Mouse (Mus musculus): ENCODE measurements around the gene Col9a1. TPM values are rescaled to one million over a fixed set of nuclear protein-coding genes. Genes with fewer than 3 reads are reported as not detected.

Col9a1 gene
- polyA plus RNA-seq, 1 experiment from 2014 or later, result 3.1 TPM

- Histone ChIP-seq H3K36me3 (no peaks in the 10 kb centered on the region), H3K4me3 (replicated peaks) (no peak overlapping the region), H3K4me2 (no peak overlapping the region), H3K4me1 (no peaks in the 10 kb centered on the region), H3K9ac (no peak overlapping the region), H3K27ac (no peak overlapping the region), H3K27me3 (replicated peaks) (no peaks in the 10 kb centered on the region), H3K9me3 (no peaks in the 10 kb centered on the region)
- 41% methylated on average over 3 of the region's 3 CpGs for WGBS
- no peak for ATAC-seq (ENCODE audit: insufficient read depth, low FRiP score, low read depth)
Measured at GRCm38 (mm10) chr1:24175761-24176160, 1.6 kb upstream of the Col9a1 start.

GRCm38 (mm10) chr1:24179856-24180255 lies 2.4 kb downstream of the Col9a1 start:
- no peak for ATAC-seq (ENCODE audit: insufficient read depth, low FRiP score, low read depth)
- Histone ChIP-seq H3K4me3 (replicated peaks) (no peak overlapping the region), H3K9me3 (no peaks in the 10 kb centered on the region), H3K27me3 (replicated peaks) (no peaks in the 10 kb centered on the region), H3K27ac (no peak overlapping the region), H3K4me1 (no peaks in the 10 kb centered on the region), H3K4me2 (no peak overlapping the region), H3K9ac (no peak overlapping the region), H3K36me3 (no peaks in the 10 kb centered on the region)
- 67% methylated on average over 2 of the region's 2 CpGs for WGBS

GRCm38 (mm10) chr1:24184981-24185380 lies 7.6 kb downstream of the Col9a1 start:
- Histone ChIP-seq H3K4me2 (no peak overlapping the region), H3K27ac (no peak overlapping the region), H3K4me1 (no peaks in the 10 kb centered on the region), H3K4me3 (replicated peaks) (no peak overlapping the region), H3K9me3 (no peaks in the 10 kb centered on the region), H3K36me3 (no peaks in the 10 kb centered on the region), H3K9ac (no peak overlapping the region), H3K27me3 (replicated peaks) (no peaks in the 10 kb centered on the region)
- WGBS, result 74% methylated on average over 11 of the region's 11 CpGs
- ATAC-seq (ENCODE audit: insufficient read depth, low FRiP score, low read depth), result no peak

GRCm38 (mm10) chr1:24186964-24187363 lies 9.6 kb downstream of the Col9a1 start:
- Histone ChIP-seq H3K36me3 (no peaks in the 10 kb centered on the region), H3K27ac (no peak overlapping the region), H3K4me1 (no peaks in the 10 kb centered on the region), H3K4me3 (replicated peaks) (no peak overlapping the region), H3K4me2 (no peak overlapping the region), H3K9ac (no peak overlapping the region), H3K9me3 (no peaks in the 10 kb centered on the region), H3K27me3 (replicated peaks) (no peaks in the 10 kb centered on the region)
- 71% methylated on average over 11 of the region's 11 CpGs for WGBS
- ATAC-seq (ENCODE audit: insufficient read depth, low FRiP score, low read depth), result no peak

- H3K9ac ChIP-seq, result no peak overlapping the region
- no peaks in the 10 kb centered on the region for H3K9me3 ChIP-seq
- 92% methylated on average over 4 of the region's 4 CpGs for WGBS
- H3K4me2 ChIP-seq, result no peak overlapping the region
- H3K27ac ChIP-seq, result no peak overlapping the region
- no peak for ATAC-seq (ENCODE audit: insufficient read depth, low FRiP score, low read depth)
- no peaks in the 10 kb centered on the region for H3K36me3 ChIP-seq
- H3K4me3 ChIP-seq (replicated peaks), result no peak overlapping the region
- H3K27me3 ChIP-seq (replicated peaks), result no peaks in the 10 kb centered on the region
- H3K4me1 ChIP-seq, result no peaks in the 10 kb centered on the region
Measured at GRCm38 (mm10) chr1:24191668-24192067, 14.3 kb downstream of the Col9a1 start.

GRCm38 (mm10) chr1:24194111-24194510 lies 16.7 kb downstream of the Col9a1 start:
- WGBS, result 44% methylated on average over 4 of the region's 4 CpGs
- H3K27ac ChIP-seq, result no peak overlapping the region
- no peaks in the 10 kb centered on the region for H3K27me3 ChIP-seq (replicated peaks)
- no peaks in the 10 kb centered on the region for H3K36me3 ChIP-seq
- H3K4me2 ChIP-seq, result no peak overlapping the region
- no peak for ATAC-seq (ENCODE audit: insufficient read depth, low FRiP score, low read depth)
- no peaks in the 10 kb centered on the region for H3K4me1 ChIP-seq
- no peaks in the 10 kb centered on the region for H3K9me3 ChIP-seq
- H3K9ac ChIP-seq, result no peak overlapping the region
- H3K4me3 ChIP-seq (replicated peaks), result no peak overlapping the region

- no peaks in the 10 kb centered on the region for H3K27me3 ChIP-seq (replicated peaks)
- H3K4me3 ChIP-seq (replicated peaks), result no peak overlapping the region
- no peak overlapping the region for H3K9ac ChIP-seq
- H3K4me2 ChIP-seq, result no peak overlapping the region
- no peak overlapping the region for H3K27ac ChIP-seq
- no peaks in the 10 kb centered on the region for H3K9me3 ChIP-seq
- WGBS, result 38% methylated on average over 12 of the region's 12 CpGs
- no peak for ATAC-seq (ENCODE audit: insufficient read depth, low FRiP score, low read depth)
- no peaks in the 10 kb centered on the region for H3K36me3 ChIP-seq
- H3K4me1 ChIP-seq, result no peaks in the 10 kb centered on the region
Measured at GRCm38 (mm10) chr1:24195070-24195840, 17.8 kb downstream of the Col9a1 start.

- no peaks in the 10 kb centered on the region for H3K9me3 ChIP-seq
- no peaks in the 10 kb centered on the region for H3K36me3 ChIP-seq
- no peaks in the 10 kb centered on the region for H3K27me3 ChIP-seq (replicated peaks)
- H3K9ac ChIP-seq, result no peak overlapping the region
- H3K27ac ChIP-seq, result no peak overlapping the region
- H3K4me1 ChIP-seq, result no peaks in the 10 kb centered on the region
- no peak overlapping the region for H3K4me2 ChIP-seq
- 28% methylated on average over 3 of the region's 3 CpGs for WGBS
- no peak overlapping the region for H3K4me3 ChIP-seq (replicated peaks)
- no peak for ATAC-seq (ENCODE audit: insufficient read depth, low FRiP score, low read depth)
Measured at GRCm38 (mm10) chr1:24195951-24196517, 18.6 kb downstream of the Col9a1 start.

GRCm38 (mm10) chr1:24211621-24212385 lies 34.4 kb downstream of the Col9a1 start:
- Histone ChIP-seq H3K27ac (no peak overlapping the region), H3K4me3 (replicated peaks) (no peak overlapping the region), H3K9me3 (no peaks in the 10 kb centered on the region), H3K27me3 (replicated peaks) (no peaks in the 10 kb centered on the region), H3K36me3 (no peaks in the 10 kb centered on the region), H3K4me1 (no peaks in the 10 kb centered on the region), H3K4me2 (no peak overlapping the region), H3K9ac (no peak overlapping the region)
- no peak for ATAC-seq (ENCODE audit: insufficient read depth, low FRiP score, low read depth)
- WGBS, result 64% methylated on average over 9 of the region's 9 CpGs

- no peak overlapping the region for H3K4me2 ChIP-seq
- no peaks in the 10 kb centered on the region for H3K9me3 ChIP-seq
- no peak overlapping the region for H3K4me3 ChIP-seq (replicated peaks)
- WGBS, result 43% methylated on average over 6 of the region's 6 CpGs
- no peaks in the 10 kb centered on the region for H3K4me1 ChIP-seq
- no peaks in the 10 kb centered on the region for H3K27me3 ChIP-seq (replicated peaks)
- H3K27ac ChIP-seq, result no peak overlapping the region
- no peaks in the 10 kb centered on the region for H3K36me3 ChIP-seq
- no peak overlapping the region for H3K9ac ChIP-seq
- ATAC-seq (ENCODE audit: insufficient read depth, low FRiP score, low read depth), result no peak
Measured at GRCm38 (mm10) chr1:24219041-24219440, 41.6 kb downstream of the Col9a1 start.

- Histone ChIP-seq H3K9me3 (no peaks in the 10 kb centered on the region), H3K27ac (no peak overlapping the region), H3K4me2 (no peak overlapping the region), H3K4me3 (replicated peaks) (no peak overlapping the region), H3K36me3 (no peaks in the 10 kb centered on the region), H3K4me1 (0 out of 2 replicates have a peak, but pooled peaks cover 4% of the 10 kb centered on the region), H3K9ac (no peak overlapping the region), H3K27me3 (replicated peaks) (no peaks in the 10 kb centered on the region)
- ATAC-seq (ENCODE audit: insufficient read depth, low FRiP score, low read depth), result no peak
- WGBS, result 85% methylated on average over 2 of the region's 2 CpGs
Measured at GRCm38 (mm10) chr1:24222231-24222630, 44.8 kb downstream of the Col9a1 start.

GRCm38 (mm10) chr1:24222981-24223612 lies 45.7 kb downstream of the Col9a1 start:
- Histone ChIP-seq H3K4me1 (0 out of 2 replicates have a peak, but pooled peaks cover 4% of the 10 kb centered on the region), H3K9ac (no peak overlapping the region), H3K4me2 (no peak overlapping the region), H3K27me3 (replicated peaks) (no peaks in the 10 kb centered on the region), H3K27ac (no peak overlapping the region), H3K9me3 (no peaks in the 10 kb centered on the region), H3K4me3 (replicated peaks) (no peak overlapping the region), H3K36me3 (no peaks in the 10 kb centered on the region)
- 88% methylated on average over 8 of the region's 8 CpGs for WGBS
- ATAC-seq (ENCODE audit: insufficient read depth, low FRiP score, low read depth), result no peak
